Mouse (Mus musculus): ENCODE measurements around the gene Kcnv2.

Kcnv2 gene

DNA sequence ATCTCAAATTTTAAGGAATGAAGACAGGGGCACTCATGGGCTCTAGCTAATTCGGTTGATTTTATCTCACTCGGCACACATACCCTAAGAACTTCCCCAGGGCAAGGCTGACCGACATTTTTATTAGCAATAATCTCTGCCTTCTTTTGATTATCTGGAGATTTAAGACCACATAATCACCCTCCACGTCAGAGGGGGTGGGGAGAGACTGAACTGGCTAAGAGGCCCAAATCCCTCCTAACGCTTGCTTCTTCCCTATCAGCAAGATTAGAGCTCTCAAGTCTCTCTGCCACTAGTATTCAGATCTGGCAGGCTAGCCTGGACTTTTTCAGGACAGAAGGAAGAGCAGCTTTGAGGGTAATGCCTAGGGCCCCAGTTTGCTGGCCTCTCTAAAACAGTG, at the start of gene Kcnv2:
Gene Kcnv2, plus strand, starts transcription at position 308 of the 400 bp plus-strand sequence.
- DNase-seq (ENCODE audit: low read depth, low spot score), result no peak

DNA sequence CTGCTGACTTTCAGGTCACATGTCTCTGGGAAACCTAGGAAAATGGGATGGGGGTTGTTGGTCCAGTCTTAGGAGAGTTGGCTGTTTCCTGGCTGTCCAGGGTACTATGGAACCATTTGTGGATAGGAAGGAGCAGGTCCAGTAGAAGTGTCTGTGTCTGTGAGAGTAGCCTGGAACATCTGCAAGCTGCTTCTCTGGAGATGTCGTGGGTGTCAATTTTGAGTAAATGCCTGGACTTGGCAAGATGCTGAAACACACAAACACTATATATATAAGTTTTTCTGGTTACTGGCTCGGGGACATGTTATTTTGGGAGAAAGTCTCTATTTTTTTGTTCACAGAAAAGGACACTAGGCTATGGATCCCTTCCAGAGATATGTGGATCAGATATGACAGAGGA, 49.0 kb upstream of the Kcnv2 start:
- DNase-seq (ENCODE audit: low read depth, low spot score), result no peak

DNA sequence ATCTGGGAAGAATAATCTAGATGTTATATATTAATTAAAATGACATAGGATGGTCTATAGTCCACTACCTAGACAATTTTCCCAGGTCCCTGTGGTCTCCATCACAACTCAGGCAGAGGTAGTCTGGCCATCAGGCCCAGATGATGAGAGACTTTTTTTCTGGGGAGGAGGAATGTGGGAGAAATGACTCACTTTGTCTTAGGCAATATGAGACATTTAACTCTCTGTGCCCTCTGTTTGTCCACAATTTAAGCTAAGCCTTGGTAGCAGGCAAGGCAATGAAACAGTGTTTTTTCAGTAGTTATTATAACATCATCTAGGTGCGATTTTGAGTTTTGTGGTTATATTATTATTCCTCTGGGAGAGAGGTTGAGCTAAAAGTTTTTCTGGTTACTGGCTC, 48.0 kb upstream of the Kcnv2 start:
- DNase-seq (ENCODE audit: low read depth, low spot score), result no peak

DNA sequence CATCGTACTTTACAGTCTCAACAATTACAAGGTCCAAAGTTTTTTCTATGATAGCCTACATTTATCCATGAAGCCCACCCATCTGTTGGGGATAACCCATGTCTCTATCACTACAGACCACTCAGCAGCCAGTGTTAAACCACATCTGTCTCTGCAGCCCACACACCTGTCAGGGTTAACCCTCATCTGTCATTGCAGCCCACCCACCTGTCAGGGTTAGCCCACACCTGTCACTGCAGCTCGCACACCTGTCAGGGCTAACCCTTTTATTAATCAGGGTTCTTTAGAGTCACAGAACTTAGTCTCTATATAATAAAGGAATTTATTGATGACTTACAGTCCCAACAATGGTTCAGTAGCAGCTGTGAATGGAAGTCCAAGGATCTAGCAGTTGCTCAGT, 43.2 kb upstream of the Kcnv2 start:
- no peak for DNase-seq (ENCODE audit: low read depth, low spot score)

DNA sequence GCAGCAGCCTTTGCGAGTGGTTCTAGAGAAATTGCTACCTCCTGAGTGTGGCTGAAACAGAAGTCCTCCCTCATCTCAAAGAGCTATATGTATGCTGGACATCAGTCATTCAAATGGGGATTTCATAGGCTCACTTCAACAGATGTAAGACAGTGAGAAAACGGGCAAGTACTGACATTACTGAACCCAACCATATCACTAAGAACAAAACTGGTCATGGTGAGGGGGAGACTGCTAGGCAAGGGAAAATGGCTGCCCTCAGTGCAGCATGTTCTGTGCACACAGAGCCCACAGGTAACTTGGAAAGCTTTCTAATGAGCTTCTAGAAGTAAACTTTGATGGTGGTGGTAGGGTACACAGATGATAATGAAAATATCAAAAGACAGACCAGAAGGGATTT, 12.3 kb upstream of the Kcnv2 start:
- no peak for DNase-seq (ENCODE audit: low read depth, low spot score)

DNA sequence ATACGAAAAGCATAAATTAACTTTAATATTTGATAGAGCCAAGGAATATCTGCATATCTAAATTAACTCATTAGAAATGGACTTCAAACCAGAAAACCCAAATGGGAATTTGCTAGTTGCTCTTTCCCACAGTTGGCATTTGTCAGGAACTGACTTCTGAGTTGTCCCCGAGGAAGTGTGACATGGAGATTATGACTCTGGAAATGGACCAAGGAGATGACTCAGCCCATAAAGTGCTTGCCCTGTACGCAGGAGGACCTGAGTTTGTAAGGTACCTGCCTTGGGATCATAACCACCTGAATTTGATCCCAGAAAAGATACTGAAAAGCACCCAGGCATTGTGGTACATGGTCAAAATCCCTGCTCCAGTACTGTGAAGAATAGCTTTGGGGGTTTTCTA, 11.1 kb upstream of the Kcnv2 start:
- no peak for DNase-seq (ENCODE audit: low read depth, low spot score)

DNA sequence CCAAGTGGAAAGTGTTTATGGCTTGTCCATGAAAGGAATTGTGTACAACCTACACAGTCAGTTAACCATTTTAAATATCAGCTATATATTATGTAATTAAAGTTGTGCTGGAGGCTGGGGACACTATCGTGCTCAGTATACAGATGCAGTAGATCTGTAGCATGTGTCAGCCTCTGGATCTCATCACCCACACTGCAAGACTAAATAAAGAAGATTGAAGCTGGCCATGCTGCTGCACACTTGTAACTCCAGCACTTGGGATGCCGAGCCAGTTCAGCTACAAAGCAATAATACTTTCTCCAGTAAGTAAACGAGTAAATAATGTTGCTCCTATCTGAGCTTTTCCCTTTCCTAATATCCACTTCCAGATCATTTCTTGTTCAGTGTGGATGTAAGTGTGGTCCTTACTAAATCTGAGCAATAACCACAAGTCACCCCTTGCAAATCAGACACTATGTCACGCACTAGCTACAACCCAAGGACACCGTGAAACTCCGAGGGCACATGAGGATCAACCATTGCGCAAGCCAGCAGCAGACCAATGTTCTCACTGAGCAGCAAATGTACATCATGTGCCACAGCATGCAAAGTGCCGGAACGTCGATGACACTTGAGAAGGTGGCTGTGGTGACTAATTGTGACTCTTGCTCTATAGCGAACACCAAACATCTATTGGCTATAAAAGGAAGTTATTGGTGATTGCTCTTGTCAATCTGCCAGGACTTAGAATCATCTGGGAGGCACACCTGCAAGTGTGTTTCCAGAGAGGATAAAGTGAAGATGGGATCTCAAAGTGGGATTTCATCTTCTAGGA, 9.9 kb upstream of the Kcnv2 start:
- DNase-seq (ENCODE audit: low read depth, low spot score), result no peak

DNA sequence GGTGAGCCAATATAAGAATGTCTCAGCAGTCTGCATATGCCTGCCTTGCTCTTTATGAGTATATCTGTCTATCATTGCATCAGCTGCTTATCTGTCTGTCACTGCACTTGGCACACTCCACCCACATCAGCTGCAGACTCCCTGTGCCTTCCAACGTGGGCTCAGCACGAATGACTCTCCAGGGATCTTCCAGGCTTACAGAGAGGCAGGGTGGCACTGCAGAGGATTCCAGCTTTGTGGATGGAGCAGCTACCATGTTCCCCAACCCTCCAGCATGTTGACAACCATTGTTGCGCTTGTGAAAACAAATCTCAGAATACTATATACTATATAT, 9.3 kb upstream of the Kcnv2 start:
- DNase-seq (ENCODE audit: low read depth, low spot score), result no peak

DNA sequence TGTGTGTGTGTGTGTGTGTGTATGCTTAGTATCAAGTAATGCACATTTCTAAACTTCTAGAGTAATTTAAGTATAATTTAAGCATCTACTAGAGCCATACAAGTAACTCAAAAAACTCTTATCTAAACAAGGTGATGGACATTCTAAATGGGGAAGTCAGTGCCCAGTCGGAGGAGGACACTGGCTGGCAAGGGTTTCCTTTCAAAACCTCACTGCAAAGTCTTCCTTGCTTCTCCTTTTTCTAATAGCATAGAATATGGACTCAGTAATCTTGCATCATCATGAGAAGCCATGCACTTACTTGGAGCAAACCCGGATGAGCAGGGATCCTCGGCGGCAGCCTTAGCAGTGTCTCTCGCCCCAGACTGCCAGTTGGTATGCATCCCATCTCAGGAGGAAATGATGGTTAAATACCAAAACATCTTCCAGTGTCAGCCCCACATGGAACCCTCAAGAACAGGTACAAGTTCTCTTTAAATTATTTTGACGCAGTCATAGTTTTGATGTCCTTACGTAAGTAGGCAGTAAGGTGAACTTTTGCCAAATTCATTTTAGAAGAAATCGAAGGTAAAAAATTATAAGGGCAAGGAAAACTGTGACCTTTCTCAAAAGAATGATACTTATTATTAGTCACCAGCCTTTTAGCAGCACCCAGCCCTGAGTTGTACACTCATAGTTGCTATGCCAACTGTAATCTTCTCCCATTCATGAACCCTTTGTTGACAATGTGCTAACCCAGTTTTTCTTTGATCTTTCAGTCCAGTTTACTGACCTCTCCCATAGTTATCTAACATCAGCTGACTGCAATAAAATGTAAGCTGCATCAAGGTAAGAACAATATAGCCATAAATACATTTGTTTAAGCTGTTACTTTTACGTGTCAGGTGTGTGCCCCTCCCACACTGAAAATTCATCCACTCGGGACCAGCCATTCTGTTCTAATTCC, 5.8 kb upstream of the Kcnv2 start:
- DNase-seq (ENCODE audit: low read depth, low spot score), result no peak

DNA sequence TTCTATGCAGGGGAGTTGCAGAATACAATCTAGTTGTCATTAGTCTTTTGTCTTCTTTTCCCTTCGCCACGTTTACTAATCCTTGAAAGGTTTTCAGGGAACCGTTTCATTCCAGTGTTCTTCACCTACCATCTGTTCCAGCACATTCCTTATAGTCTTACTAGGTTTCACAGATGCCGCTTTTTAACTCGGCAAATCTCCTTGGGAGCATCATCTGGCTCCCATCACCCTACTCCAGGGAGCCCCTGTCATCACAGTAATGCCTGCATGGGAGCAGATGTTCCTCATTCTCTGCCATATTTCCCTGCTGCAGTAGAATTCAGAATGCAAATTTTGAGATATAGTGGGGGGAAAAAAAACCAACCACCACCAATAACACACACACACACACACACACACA, 5.1 kb upstream of the Kcnv2 start:
- no peak for DNase-seq (ENCODE audit: low read depth, low spot score)

DNA sequence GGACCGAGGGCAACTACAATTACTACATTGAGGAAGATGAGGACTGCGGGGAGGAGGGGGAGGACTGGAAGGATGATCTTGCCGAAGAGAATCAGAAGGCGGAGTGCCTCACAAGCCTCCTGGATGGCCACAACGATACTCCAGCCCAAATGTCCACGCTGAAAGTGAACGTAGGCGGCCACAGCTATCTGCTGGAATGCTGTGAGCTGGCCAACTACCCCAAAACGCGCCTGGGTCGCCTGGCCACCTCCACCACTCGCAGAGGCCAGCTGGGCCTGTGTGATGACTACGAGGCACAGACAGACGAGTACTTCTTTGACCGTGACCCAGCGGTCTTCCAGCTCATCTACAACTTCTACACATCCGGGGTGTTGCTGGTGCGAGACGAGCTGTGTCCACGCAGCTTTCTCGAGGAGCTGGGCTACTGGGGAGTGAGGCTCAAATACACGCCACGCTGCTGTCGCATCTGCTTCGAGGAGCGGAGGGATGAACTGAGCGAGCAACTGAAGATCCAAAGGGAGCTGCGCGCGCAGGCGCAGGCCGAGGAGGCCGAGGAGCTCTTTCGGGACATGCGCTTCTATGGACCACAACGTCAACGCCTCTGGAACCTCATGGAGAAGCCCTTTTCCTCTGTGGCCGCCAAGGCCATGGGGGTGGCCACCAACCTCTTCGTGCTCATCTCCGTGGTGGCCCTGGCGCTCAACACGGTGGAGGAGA, 681 bp downstream of the Kcnv2 start:
- DNase-seq (ENCODE audit: low read depth, low spot score), result peak; percentile 50

DNA sequence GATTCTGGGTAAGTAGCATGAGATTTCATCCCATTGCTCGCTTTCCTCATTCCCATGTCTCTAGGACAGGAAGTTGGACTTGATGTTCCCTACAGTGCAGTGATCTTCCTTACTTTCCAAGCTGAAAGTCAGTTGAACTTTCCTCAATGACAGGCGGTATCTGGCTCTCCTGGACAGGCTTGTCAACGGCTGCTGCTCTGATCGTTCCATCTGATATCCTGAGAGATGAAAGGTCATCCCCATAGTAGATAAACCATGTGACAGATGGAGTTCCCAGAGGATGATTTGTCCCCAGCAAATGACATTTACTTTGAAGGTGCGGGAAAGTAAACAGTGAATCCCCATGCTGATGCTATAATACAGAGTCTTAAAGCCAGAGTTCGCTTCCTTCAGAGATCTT, 3.2 kb downstream of the Kcnv2 start:
- no peak for DNase-seq (ENCODE audit: low read depth, low spot score)

DNA sequence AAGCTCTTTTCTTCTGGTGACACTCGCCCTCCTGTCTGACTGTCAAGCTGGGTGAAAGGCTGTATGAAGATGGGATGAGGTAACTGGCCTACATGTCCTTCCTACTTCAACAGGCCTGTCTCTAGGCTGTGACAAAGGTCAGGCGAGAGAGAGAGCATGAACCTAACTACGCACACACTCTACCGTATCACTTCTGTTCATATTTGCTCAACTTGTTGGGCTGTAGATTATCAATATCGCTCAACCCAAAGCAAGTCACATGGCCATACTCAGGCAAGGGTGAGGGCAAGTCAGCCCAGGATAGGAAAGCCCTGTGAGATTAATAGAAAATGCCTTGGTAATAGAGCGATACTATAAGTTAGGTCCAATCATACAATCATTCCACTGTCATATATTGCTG, 5.2 kb downstream of the Kcnv2 start:
- DNase-seq (ENCODE audit: low read depth, low spot score), result no peak

DNA sequence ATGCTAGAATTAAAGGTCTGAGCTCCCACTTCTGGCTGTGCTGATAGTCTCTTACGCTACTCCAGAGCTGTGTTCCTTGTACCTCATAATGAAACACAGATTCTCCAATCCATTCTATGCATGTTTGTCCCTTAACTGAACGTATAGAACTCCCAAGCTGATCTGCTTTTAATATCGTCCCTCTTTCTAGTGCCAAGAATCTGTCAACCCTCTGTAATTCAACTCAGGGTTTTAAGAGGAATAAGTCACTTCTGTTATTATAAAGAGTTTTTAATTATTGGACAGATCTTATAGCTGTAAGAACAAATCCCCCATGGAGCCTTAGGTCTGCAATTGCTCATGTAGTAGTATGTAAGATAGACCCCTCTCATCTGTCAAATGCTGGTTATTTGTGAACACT, 5.8 kb downstream of the Kcnv2 start:
- no peak for DNase-seq (ENCODE audit: low read depth, low spot score)

DNA sequence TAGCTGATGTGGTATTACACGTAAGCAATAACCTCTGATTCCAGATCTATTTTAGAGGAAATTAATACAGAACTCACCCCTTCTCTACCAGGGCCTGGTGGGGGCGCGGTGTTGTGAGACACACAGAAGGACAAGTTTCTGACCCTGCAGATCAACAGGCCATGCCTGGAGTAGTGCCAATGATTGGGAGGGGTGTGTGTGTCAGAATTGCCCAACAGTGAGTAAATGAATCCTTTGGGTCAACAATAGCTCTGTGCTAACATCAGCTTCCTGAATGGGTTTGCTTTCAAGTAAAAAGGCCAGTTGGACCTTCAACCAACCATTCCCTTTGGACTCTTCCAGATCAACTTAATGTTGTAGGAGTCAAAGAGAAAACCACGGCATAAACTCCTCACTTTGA, 6.3 kb downstream of the Kcnv2 start:
- no peak for DNase-seq (ENCODE audit: low read depth, low spot score)

DNA sequence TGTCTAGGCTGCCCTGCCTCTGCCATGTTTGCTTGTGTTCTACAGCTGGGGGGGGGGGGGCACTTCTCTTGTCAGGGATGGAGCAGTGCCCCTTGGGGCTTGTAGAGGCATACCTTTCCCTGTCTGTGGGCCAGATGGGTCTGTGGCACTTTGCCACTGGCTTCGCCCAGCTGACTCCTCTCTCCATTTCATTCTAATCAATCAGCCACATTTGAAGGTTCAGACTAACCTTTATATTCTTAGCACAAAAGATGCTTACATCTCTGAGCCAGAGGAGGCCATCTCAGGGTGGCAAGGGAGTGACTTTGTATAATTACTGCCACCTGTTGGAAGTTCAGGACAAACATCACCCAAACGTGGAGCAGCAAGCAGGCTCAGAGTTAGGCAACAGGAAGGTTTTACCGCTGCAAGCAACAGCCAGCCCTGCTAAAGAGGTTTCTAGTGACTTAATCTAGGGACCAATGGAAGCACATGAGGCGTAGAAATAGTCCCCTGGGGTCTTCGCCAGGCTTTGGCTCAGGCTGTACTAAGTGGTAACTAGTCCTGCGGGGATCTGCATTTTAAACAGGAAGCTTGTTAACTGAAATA, 9.9 kb downstream of the Kcnv2 start:
- DNase-seq (ENCODE audit: low read depth, low spot score), result peak; percentile 16

DNA sequence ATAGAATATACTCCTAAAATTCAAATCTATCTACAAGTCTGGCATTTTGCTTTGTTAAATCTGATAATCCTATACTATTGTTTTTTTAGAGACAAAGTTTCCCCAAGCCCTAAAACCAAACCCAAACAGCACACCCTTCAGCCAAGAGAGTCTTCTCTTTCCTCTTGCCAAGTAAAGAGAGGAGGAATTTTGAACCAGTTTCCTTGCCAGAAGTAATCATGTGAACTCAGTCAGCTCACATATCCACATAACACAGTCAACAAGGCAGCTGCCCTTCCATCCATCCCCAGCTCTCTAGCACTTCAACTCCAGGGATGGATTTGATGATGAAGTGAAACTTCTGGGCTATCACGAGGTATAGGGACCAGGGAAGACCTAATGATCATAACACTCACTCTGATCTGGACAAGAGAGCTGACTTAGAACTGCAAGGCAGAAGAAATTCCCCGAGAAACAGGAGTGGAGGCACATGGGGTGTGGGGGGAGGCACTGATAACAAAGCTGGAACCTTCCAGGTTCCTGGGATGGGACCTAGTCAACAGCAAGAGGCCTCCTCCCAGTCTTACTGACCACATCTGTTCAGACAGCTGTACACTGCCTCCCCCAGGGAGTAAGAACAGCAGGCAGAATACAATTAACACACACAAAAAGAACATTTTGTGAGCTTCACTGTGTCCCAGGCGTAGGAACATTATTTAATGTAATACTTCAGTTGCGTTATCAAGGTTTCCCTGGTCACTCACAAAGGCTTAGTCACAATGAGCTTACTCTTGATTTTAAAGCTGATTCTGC, 13.9 kb downstream of the Kcnv2 start:
- DNase-seq (ENCODE audit: low read depth, low spot score), result no peak

DNA sequence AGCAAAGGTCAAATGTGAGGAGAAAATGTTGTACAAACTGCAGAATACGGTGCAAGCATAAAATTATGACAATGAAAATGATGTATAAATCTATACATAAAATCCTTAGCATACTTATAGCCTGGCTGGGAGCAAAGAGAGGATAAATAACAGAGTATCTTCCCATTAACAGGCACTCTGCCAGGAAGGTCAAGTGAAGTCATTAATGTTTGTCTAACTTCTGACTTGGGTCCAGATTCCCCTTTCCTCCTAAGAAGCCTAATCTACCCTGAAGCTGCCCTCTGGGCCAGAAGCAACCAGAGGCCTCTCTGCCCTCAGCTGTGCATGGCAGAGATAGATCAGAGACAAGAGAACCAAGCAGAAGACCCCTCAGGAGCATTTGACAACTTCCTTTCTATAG, 24.1 kb downstream of the Kcnv2 start:
- DNase-seq (ENCODE audit: low read depth, low spot score), result no peak

DNA sequence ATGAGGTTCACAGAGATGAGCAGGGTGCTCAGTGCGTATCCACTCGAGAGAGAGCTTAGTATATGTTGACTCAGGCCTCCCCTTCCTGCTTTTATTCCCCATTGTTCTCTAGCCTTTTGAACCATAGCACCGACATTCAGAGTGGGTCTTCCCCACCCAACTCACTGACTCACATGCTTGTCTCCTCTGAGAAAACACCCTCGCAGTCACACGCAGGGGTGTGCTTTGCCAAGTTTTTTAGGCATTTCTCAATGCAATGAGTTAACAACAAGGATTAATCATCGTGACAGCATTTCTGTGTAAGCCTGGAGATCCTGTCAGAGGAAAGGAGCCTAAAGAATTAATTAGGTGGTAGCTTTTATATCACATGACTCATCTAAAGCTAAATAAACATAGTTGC, 29.3 kb downstream of the Kcnv2 start:
- no peak for DNase-seq (ENCODE audit: low read depth, low spot score)

DNA sequence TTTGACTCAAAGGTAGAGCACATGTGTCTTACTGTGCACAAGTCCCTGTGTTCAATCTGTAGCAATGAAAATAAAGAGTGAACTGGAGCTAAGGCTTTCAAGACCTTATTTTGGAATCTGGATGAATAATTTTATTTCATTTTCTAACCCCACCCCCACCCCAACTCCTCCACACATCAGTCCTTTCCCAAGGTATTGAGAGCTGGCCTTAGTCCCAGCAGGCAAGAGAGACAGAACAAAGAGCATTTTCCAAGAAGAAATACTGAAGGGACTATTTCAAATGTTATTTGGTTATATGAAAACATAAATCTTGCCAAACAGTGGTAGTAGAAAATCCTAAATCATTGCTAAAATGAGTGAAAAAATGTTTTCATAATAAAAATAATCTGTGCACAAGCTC, 38.0 kb downstream of the Kcnv2 start:
- no peak for DNase-seq (ENCODE audit: low read depth, low spot score)

DNA sequence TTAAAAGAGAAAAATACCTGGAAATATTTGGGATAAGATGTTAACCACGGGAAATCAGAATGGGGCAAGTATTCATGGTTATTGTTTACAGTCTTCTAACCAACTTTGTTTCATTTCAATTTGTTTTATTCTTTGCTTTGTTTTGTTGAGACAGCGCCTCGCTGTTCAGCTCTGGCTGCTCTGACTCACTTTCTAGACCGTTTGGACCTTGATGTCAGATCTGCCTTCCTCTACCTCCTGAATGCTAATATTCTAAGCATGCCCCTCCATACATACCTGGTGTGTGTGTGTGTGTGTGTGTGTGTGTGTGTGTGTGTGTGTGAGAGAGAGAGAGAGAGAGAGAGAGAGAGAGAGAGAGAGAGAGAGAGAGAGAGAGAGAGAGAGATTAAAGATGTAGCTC, 41.5 kb downstream of the Kcnv2 start:
- DNase-seq (ENCODE audit: low read depth, low spot score), result no peak

All from ZHBTc4 (cell line).